Mouse (Mus musculus) cortical plate, adult 2 months (tissue): ENCODE data around the gene Ccdc171.

Experiments used
- CTCF ChIP-seq: fragments of 200-500 bp; IDR thresholded peaks from 2 replicates; pipeline ENCODE4 v1.5.1; 2011; ENCODE audit warnings: mild to moderate bottlenecking, control low read depth, low read length; ENCODE audit not compliant: insufficient read depth; ENCODE audit errors: extremely low read depth
- POLR2A ChIP-seq: fragments of 200-500 bp; IDR thresholded peaks from 2 replicates; pipeline ENCODE4 v1.6.1; 2011; ENCODE audit warnings: mild to moderate bottlenecking, low read length, control low read depth; ENCODE audit not compliant: insufficient read depth; ENCODE audit errors: extremely low read depth

- TF ChIP-seq POLR2A = no peak
- TF ChIP-seq CTCF = no peak
Measured at GRCm38 (mm10) chr4:83830891-83831880, 305.8 kb downstream of the Ccdc171 start.
